Mouse (Mus musculus) c-Kit-positive CD71-positive TER-119-positive erythroid progenitor cells, embryonic 14.5 days (primary cell): ENCODE data around the gene Cnga4.
A peak's percentile ranks its signal among the peaks of the same experiment; 100 is the strongest.
"Not testable (repeated sequence)": the region's sequence is repeated elsewhere in the genome, so short reads cannot be mapped to it uniquely, and the experiment has no call there.

Experiments
- DNase-seq: peaks from one replicate; pipeline ENCODE4 v3.0.0-alpha.2; 2013; ENCODE audit warnings: low spot score

Cnga4 gene

GRCm38 (mm10) chr7:105404268-105404667 lies at the start of gene Cnga4:
Gene Cnga4, plus strand, starts transcription at chr7:105404568.
- no peak for DNase-seq

GRCm38 (mm10) chr7:105356064-105356463 lies 48.3 kb upstream of the Cnga4 start:
- not testable (repeated sequence) for DNase-seq

GRCm38 (mm10) chr7:105356487-105356886 lies 47.9 kb upstream of the Cnga4 start:
- DNase-seq: not testable (repeated sequence)

GRCm38 (mm10) chr7:105361713-105362112 lies 42.7 kb upstream of the Cnga4 start:
- no peak for DNase-seq

- DNase-seq: no peak
Measured at GRCm38 (mm10) chr7:105367268-105367667, 37.1 kb upstream of the Cnga4 start.

GRCm38 (mm10) chr7:105367930-105368329 lies 36.4 kb upstream of the Cnga4 start, which contains the start of gene Olfr692:
Gene Olfr692, plus strand, starts transcription at chr7:105368230.
- no peak for DNase-seq

GRCm38 (mm10) chr7:105368521-105368920 lies 35.8 kb upstream of the Cnga4 start:
- no peak for DNase-seq

- DNase-seq: no peak
Measured at GRCm38 (mm10) chr7:105372912-105373311, 31.5 kb upstream of the Cnga4 start.

GRCm38 (mm10) chr7:105373509-105373908 lies 30.9 kb upstream of the Cnga4 start:
- DNase-seq: no peak

GRCm38 (mm10) chr7:105373976-105374375 lies 30.4 kb upstream of the Cnga4 start:
- no peak for DNase-seq

- no peak for DNase-seq
Measured at GRCm38 (mm10) chr7:105374866-105375265, 29.5 kb upstream of the Cnga4 start, which contains the start of gene Gm5901. Gene Gm5901, plus strand, starts transcription at chr7:105375038.

- DNase-seq: no peak
Measured at GRCm38 (mm10) chr7:105380329-105380728, 24.0 kb upstream of the Cnga4 start.

GRCm38 (mm10) chr7:105387696-105388095 lies 16.7 kb upstream of the Cnga4 start:
- DNase-seq: no peak

GRCm38 (mm10) chr7:105390236-105390635 lies 14.1 kb upstream of the Cnga4 start:
- no peak for DNase-seq

- no peak for DNase-seq
Measured at GRCm38 (mm10) chr7:105394606-105395005, 9.8 kb upstream of the Cnga4 start.

GRCm38 (mm10) chr7:105395131-105395820 lies 9.1 kb upstream of the Cnga4 start:
- DNase-seq: no peak

GRCm38 (mm10) chr7:105396126-105396525 lies 8.2 kb upstream of the Cnga4 start:
- no peak for DNase-seq

- peak; percentile 25 for DNase-seq
Measured at GRCm38 (mm10) chr7:105399058-105399934, 5.1 kb upstream of the Cnga4 start.

GRCm38 (mm10) chr7:105399935-105400624 lies 4.3 kb upstream of the Cnga4 start, which contains the start of gene Fam160a2:
Gene Fam160a2, minus strand, starts transcription at chr7:105400054.
- peak; percentile 100 for DNase-seq

- no peak for DNase-seq
Measured at GRCm38 (mm10) chr7:105406322-105406721, 2.0 kb downstream of the Cnga4 start.

GRCm38 (mm10) chr7:105411874-105412632 lies 7.7 kb downstream of the Cnga4 start:
- peak; percentile 49 for DNase-seq

- DNase-seq: no peak
Measured at GRCm38 (mm10) chr7:105414385-105414784, 10.0 kb downstream of the Cnga4 start.
